Comparison of ENCODE assay signal across 8 mouse cellular contexts in the genomic region with DNA sequence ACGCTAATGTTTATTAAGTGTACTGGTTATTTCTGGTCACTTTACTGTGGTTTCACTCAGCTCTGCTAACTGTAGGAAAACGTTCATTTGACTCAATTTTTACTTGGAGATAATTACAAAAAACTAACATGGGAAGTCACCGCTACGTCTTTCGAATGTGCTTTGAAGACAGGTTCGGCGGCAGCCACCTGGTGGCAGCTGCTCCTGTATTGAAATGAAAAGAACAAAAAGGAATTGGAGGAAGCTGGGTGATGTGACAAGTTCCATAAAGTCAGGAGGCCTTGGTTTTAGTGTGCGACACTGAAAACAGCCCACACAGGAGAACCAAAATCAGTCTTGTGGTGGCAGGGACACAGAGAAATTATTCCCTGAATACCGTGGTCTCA. TPM values are rescaled to one million over a fixed set of nuclear protein-coding genes. Genes with fewer than 3 reads are reported as not detected.
DNase-seq lines count a peak whose midpoint lies in the region; ATAC-seq and TF ChIP-seq lines count a peak whose summit lies in the region.

No protein-coding gene starts in this region.

- peaks cover 8% of the 10 kb centered on the region for H3K4me1 ChIP-seq in lung, embryonic 15.5 days
- H3K4me1 ChIP-seq in liver, embryonic 12.5 days: peaks cover 20% of the 10 kb centered on the region
- no peaks in the 10 kb centered on the region; the same call in 1 of the 2 replicates for H3K4me1 ChIP-seq in olfactory bulb, adult 2 months (ENCODE audit: control insufficient read depth, insufficient read depth, low read length)

- 3% methylated on average over 9 of the region's 9 CpGs for WGBS in lung, embryonic 15.5 days
- 7% methylated on average over 9 of the region's 9 CpGs for WGBS in liver, embryonic 12.5 days (ENCODE audit: insufficient replicate concordance)
- 2% methylated on average over 9 of the region's 9 CpGs for WGBS in olfactory bulb, adult 2 months

- peaks cover 9% of the 10 kb centered on the region for H3K36me3 ChIP-seq in lung, embryonic 15.5 days
- H3K36me3 ChIP-seq in liver, embryonic 12.5 days: peaks cover 13% of the 10 kb centered on the region

- no peak for TF ChIP-seq POLR2A in olfactory bulb, adult 2 months (IDR thresholded peaks at IDR 0.05; ENCODE audit: insufficient read depth, low read depth, low read length)

- H3K9me3 ChIP-seq in lung, embryonic 15.5 days: no peaks in the 10 kb centered on the region
- H3K9me3 ChIP-seq in liver, embryonic 12.5 days (replicated peaks): no peaks in the 10 kb centered on the region

- TF ChIP-seq CTCF in olfactory bulb, adult 2 months (IDR thresholded peaks at IDR 0.05; ENCODE audit: insufficient read depth, low read depth, low read length): peak; percentile 32; the same call in 1 of the 2 replicates

- peak; percentile 19 for DNase-seq in adrenal gland, adult 8-10 months
- DNase-seq in adrenal gland, postnatal 4 days (ENCODE audit: low spot score in 2 of 2): no peak
- DNase-seq in lung, postnatal 36 days: no peak
- DNase-seq in retina, embryonic 14.5 days (ENCODE audit: low spot score): no peak

- H3K27me3 ChIP-seq in lung, embryonic 15.5 days: no peaks in the 10 kb centered on the region
- no peaks in the 10 kb centered on the region for H3K27me3 ChIP-seq in liver, embryonic 12.5 days (replicated peaks)

- peak; percentile 59; the same call in 1 of the 2 replicates for ATAC-seq in lung, embryonic 15.5 days (ENCODE audit: borderline replicate concordance, extremely low read depth, low FRiP score, low TSS enrichment)
- peak; percentile 71 for ATAC-seq in granulocyte monocyte progenitor cell, adult 5-6 weeks (replicated peaks; ENCODE audit: poor library complexity, severe bottlenecking)
- peak; percentile 58 for ATAC-seq in liver, embryonic 12.5 days

- H3K4me2 ChIP-seq in lung, embryonic 15.5 days: peak overlapping the region; percentile 77
- H3K4me2 ChIP-seq in liver, embryonic 12.5 days: peak overlapping the region; percentile 72

- no peak overlapping the region for H3K9ac ChIP-seq in lung, embryonic 15.5 days
- peak overlapping the region; percentile 47 for H3K9ac ChIP-seq in liver, embryonic 12.5 days

- peak overlapping the region; percentile 70 for H3K4me3 ChIP-seq in lung, embryonic 15.5 days
- H3K4me3 ChIP-seq in liver, embryonic 12.5 days: peak overlapping the region; percentile 73
- H3K4me3 ChIP-seq in olfactory bulb, adult 2 months (ENCODE audit: insufficient read depth, low read depth, low read length): peak overlapping the region; percentile 32

- H3K27ac ChIP-seq in lung, embryonic 15.5 days: no peak overlapping the region
- 0 out of 2 replicates have a peak overlapping the region, but pooled peaks have one; percentile 7 for H3K27ac ChIP-seq in liver, embryonic 12.5 days
- peak overlapping the region; percentile 5; the same call in 1 of the 2 replicates for H3K27ac ChIP-seq in olfactory bulb, adult 2 months (ENCODE audit: insufficient read depth, low read depth, low read length)

RNA-seq across cellular contexts. Expression of gene Gm28557, which starts 0.4 kb away (rescaled TPM):
- 1 to 10 TPM; 5.1 to 8.4 (median 7.4) TPM for total RNA-seq in adrenal gland, adult 8-10 months (2022)
- 1 to 10 TPM; 3.3 to 3.8 TPM for total RNA-seq in adrenal gland, postnatal 4 days (2021)
- 3.4 and 3.5 TPM in 2 replicates for polyA plus RNA-seq in lung, embryonic 15.5 days (2015; fragmentation: Nextera tagmentation; extraction: Ambion mirVana)
- 0.36 and 12.7 TPM in 2 replicates for total RNA-seq in granulocyte monocyte progenitor cell, adult 5-6 weeks (2014; fragmentation: Nextera tagmentation)
- 1.4 and 3.2 TPM in 2 replicates for total RNA-seq in granulocyte monocyte progenitor cell, adult 5-6 weeks (2017)
- polyA plus RNA-seq in liver, embryonic 12.5 days (2016; fragmentation: Nextera tagmentation; extraction: Ambion mirVana): 1.3 and 2.5 TPM in 2 replicates
- not detected in 2 replicates for polyA plus RNA-seq in olfactory bulb, adult 2 months (2012; ENCODE audit: insufficient read depth, insufficient read length, low replicate concordance, missing spikeins)

RNA-seq across cellular contexts. Expression of gene Rslcan18, which starts 7.2 kb away (rescaled TPM):
- 1 to 10 TPM in 2 of 4 experiments, under 1 TPM in 2; 0.62 to 2.5 (median 1.0) TPM for total RNA-seq in adrenal gland, adult 8-10 months (2022)
- total RNA-seq in adrenal gland, postnatal 4 days (2021): under 1 TPM; 0.22 to 0.31 TPM
- polyA plus RNA-seq in lung, embryonic 15.5 days (2015; fragmentation: Nextera tagmentation; extraction: Ambion mirVana): 0.16 and 0.39 TPM in 2 replicates
- 2.4 TPM in 1 of 2 replicates, not detected in the other for total RNA-seq in granulocyte monocyte progenitor cell, adult 5-6 weeks (2014; fragmentation: Nextera tagmentation)
- 1.8 TPM in 1 of 2 replicates, not detected in the other for total RNA-seq in granulocyte monocyte progenitor cell, adult 5-6 weeks (2017)
- polyA plus RNA-seq in liver, embryonic 12.5 days (2016; fragmentation: Nextera tagmentation; extraction: Ambion mirVana): 0.13 and 0.29 TPM in 2 replicates
- polyA plus RNA-seq in olfactory bulb, adult 2 months (2012; ENCODE audit: insufficient read depth, insufficient read length, low replicate concordance, missing spikeins): not detected in 2 replicates

RNA-seq across cellular contexts. Expression of gene Zfp708, which starts 11.0 kb away (rescaled TPM):
- total RNA-seq in adrenal gland, adult 8-10 months (2022): 1 to 10 TPM in 1 of 4 experiments, under 1 TPM in 2, not detected in 1; 0.73 to 2.2 (median 0.84) TPM
- total RNA-seq in adrenal gland, postnatal 4 days (2021): 1 to 10 TPM; 1.6 to 2.1 TPM
- 5.0 and 5.5 TPM in 2 replicates for polyA plus RNA-seq in lung, embryonic 15.5 days (2015; fragmentation: Nextera tagmentation; extraction: Ambion mirVana)
- total RNA-seq in granulocyte monocyte progenitor cell, adult 5-6 weeks (2014; fragmentation: Nextera tagmentation): 0.37 and 4.0 TPM in 2 replicates
- total RNA-seq in granulocyte monocyte progenitor cell, adult 5-6 weeks (2017): 1.8 and 2.9 TPM in 2 replicates
- 1.4 and 1.6 TPM in 2 replicates for polyA plus RNA-seq in liver, embryonic 12.5 days (2016; fragmentation: Nextera tagmentation; extraction: Ambion mirVana)
- polyA plus RNA-seq in olfactory bulb, adult 2 months (2012; ENCODE audit: insufficient read depth, insufficient read length, low replicate concordance, missing spikeins): not detected in 2 replicates

RNA-seq across cellular contexts. Expression of gene Zfp759, which starts 12.6 kb away (rescaled TPM):
- 1 to 10 TPM; 3.9 to 7.1 (median 5.4) TPM for total RNA-seq in adrenal gland, adult 8-10 months (2022)
- 1 to 10 TPM; 6.5 to 7.4 TPM for total RNA-seq in adrenal gland, postnatal 4 days (2021)
- polyA plus RNA-seq in lung, embryonic 15.5 days (2015; fragmentation: Nextera tagmentation; extraction: Ambion mirVana): 1.9 TPM in 2 replicates
- total RNA-seq in granulocyte monocyte progenitor cell, adult 5-6 weeks (2014; fragmentation: Nextera tagmentation): 3.4 and 4.0 TPM in 2 replicates
- total RNA-seq in granulocyte monocyte progenitor cell, adult 5-6 weeks (2017): 8.4 and 13.4 TPM in 2 replicates
- 0.64 and 0.81 TPM in 2 replicates for polyA plus RNA-seq in liver, embryonic 12.5 days (2016; fragmentation: Nextera tagmentation; extraction: Ambion mirVana)
- polyA plus RNA-seq in olfactory bulb, adult 2 months (2012; ENCODE audit: insufficient read depth, insufficient read length, low replicate concordance, missing spikeins): not detected in 2 replicates

RNA-seq across cellular contexts. Expression of gene Zfp712, which starts 47.8 kb away (rescaled TPM):
- 1 to 10 TPM; 1.7 to 2.9 (median 2.2) TPM for total RNA-seq in adrenal gland, adult 8-10 months (2022)
- total RNA-seq in adrenal gland, postnatal 4 days (2021): 1 to 10 TPM; 2.8 to 2.9 TPM
- polyA plus RNA-seq in lung, embryonic 15.5 days (2015; fragmentation: Nextera tagmentation; extraction: Ambion mirVana): 3.7 TPM in 2 replicates
- 3.4 and 3.9 TPM in 2 replicates for total RNA-seq in granulocyte monocyte progenitor cell, adult 5-6 weeks (2014; fragmentation: Nextera tagmentation)
- total RNA-seq in granulocyte monocyte progenitor cell, adult 5-6 weeks (2017): 2.2 and 5.0 TPM in 2 replicates
- 1.0 and 1.1 TPM in 2 replicates for polyA plus RNA-seq in liver, embryonic 12.5 days (2016; fragmentation: Nextera tagmentation; extraction: Ambion mirVana)
- polyA plus RNA-seq in olfactory bulb, adult 2 months (2012; ENCODE audit: insufficient read depth, insufficient read length, low replicate concordance, missing spikeins): not detected in 2 replicates
